Mouse (Mus musculus) ES-Bruce4 (cell line): Measurements from ENCODE around the gene Clns1a.

Experiments
- CTCF ChIP-seq: IDR thresholded peaks from one replicate; pipeline ENCODE4 v1.8.1; 2011; ENCODE audit warnings: low read depth, low read length
- EP300 ChIP-seq: IDR thresholded peaks from 2 replicates; pipeline ENCODE4 v1.6.1; 2011; ENCODE audit warnings: low read depth, low read length; ENCODE audit not compliant: insufficient read depth
- POLR2A ChIP-seq: IDR thresholded peaks from one replicate; pipeline ENCODE4 v1.8.1; 2011; ENCODE audit warnings: low read length; ENCODE audit not compliant: insufficient read depth

DNA sequence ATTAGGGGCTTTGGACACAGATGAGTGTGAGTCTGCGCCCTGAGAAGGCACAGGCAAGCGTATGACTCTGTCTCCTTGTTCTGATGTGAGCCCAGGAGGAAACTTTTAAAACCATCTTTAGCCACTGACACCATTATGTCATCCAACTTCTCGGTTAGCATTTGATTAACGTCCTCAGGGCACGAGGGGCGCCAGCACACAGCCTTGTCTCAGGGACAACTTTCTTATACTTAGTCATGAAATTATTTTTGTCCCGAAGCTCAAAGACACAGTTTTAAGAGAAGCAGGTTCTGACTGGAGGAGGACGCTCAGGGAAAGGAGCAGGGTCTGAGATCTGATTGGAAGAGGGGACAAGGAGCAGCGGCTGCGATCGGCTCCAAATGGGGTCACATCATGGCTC lies 68.2 kb downstream of the Clns1a start:
- TF ChIP-seq POLR2A (no peak), CTCF (no peak), EP300 (no peak)
